Mouse (Mus musculus): ENCODE measurements around the gene Adgrv1. TPM values are rescaled to one million over a fixed set of nuclear protein-coding genes. Genes with fewer than 3 reads are reported as not detected.

The Adgrv1 gene
- polyA plus RNA-seq, 1 experiment from 2014 or later, result 9.8 TPM

GRCm38 (mm10) chr13:81316581-81316980 lies 316.4 kb downstream of the Adgrv1 start:
- no peak for ATAC-seq (ENCODE audit: low FRiP score)
- 83% methylated on average over 4 of the region's 4 CpGs for WGBS
- Histone ChIP-seq H3K4me2 (no peak overlapping the region), H3K27me3 (replicated peaks) (no peaks in the 10 kb centered on the region), H3K4me3 (replicated peaks) (no peak overlapping the region), H3K9me3 (replicated peaks) (no peaks in the 10 kb centered on the region), H3K4me1 (peaks cover 9% of the 10 kb centered on the region; the same call in 1 of the 2 replicates), H3K27ac (replicated peaks) (no peak overlapping the region), H3K9ac (replicated peaks) (no peak overlapping the region), H3K36me3 (no peaks in the 10 kb centered on the region)

DNA sequence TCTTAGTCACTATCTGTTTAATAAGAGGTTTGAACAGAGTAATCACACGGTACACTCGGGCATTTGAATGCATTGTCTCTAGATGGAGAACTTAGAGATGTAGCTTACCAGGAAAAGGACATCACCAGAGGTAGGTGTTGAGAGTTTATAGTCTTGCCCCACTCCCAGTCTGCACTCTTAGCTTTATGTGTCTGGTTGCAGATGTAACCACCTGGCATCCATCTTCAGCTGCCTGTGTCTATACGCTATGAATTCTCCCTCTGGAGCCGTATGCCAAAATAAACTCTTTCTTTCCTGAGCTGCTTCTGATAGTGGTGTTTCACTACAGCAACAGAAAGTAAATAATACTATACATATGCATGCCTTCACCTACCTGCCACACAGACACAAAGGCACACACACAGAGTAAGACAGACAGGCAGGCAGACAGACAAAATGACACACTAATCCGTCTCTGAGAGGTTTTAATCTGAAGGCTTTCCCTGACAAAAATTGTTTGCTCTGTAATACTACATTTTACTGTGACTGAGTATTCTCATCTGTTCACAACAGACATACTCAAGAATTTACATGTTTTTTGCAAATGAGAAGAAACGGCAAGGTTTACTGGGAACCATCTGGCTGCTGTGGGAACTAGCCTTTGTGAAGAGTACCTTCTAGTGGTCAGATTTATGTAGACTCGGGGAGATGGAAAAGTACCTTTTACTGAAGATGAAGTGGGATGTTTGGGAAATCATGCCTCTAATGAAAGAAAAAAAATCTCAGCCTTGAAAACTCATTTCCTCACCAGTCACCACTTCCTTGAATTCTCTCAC lies 318.4 kb downstream of the Adgrv1 start:
- no peaks in the 10 kb centered on the region for H3K36me3 ChIP-seq
- WGBS, result 62% methylated on average over 7 of the region's 7 CpGs
- H3K27ac ChIP-seq (replicated peaks), result 0 out of 2 replicates have a peak overlapping the region, but pooled peaks have one; percentile 23
- H3K9me3 ChIP-seq (replicated peaks), result no peaks in the 10 kb centered on the region
- H3K4me1 ChIP-seq, result peaks cover 9% of the 10 kb centered on the region; the same call in 1 of the 2 replicates
- peak; percentile 79 for ATAC-seq (ENCODE audit: low FRiP score)
- 0 out of 2 replicates have a peak overlapping the region, but pooled peaks have one; percentile 2 for H3K4me2 ChIP-seq
- no peaks in the 10 kb centered on the region for H3K27me3 ChIP-seq (replicated peaks)
- H3K4me3 ChIP-seq (replicated peaks), result no peak overlapping the region
- no peak overlapping the region for H3K9ac ChIP-seq (replicated peaks)

DNA sequence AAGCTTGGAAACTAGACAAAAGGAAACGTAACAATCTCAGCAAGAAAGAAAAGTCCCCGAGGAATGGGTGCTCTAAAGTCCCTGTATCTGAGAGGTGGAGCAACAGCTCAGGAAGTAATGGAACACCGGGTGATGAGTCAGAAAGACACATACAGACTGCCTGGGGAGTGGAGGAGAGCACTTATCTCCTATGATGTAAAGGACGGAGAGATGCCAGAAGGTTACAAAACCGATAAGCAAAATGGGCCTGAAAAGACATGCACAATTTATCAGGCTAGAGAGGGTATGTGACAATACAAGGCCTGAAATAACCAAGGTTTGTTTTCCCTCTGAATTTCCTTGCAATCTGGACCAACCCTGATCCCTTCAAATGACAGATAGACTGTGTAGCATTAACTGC lies 320.8 kb downstream of the Adgrv1 start:
- H3K4me3 ChIP-seq (replicated peaks), result no peak overlapping the region
- ATAC-seq (ENCODE audit: low FRiP score), result no peak
- H3K9ac ChIP-seq (replicated peaks), result no peak overlapping the region
- H3K27ac ChIP-seq (replicated peaks), result no peak overlapping the region
- no peaks in the 10 kb centered on the region for H3K36me3 ChIP-seq
- H3K9me3 ChIP-seq (replicated peaks), result no peaks in the 10 kb centered on the region
- 68% methylated on average over 5 of the region's 5 CpGs for WGBS
- no peaks in the 10 kb centered on the region for H3K27me3 ChIP-seq (replicated peaks)
- H3K4me1 ChIP-seq, result peaks cover 9% of the 10 kb centered on the region; the same call in 1 of the 2 replicates
- H3K4me2 ChIP-seq, result no peak overlapping the region

GRCm38 (mm10) chr13:81300851-81301250 lies 332.1 kb downstream of the Adgrv1 start:
- Histone ChIP-seq H3K27me3 (replicated peaks) (no peaks in the 10 kb centered on the region), H3K36me3 (no peaks in the 10 kb centered on the region), H3K27ac (replicated peaks) (no peak overlapping the region), H3K4me3 (replicated peaks) (no peak overlapping the region), H3K9ac (replicated peaks) (no peak overlapping the region), H3K9me3 (replicated peaks) (no peaks in the 10 kb centered on the region), H3K4me2 (no peak overlapping the region), H3K4me1 (no peaks in the 10 kb centered on the region)
- 87% methylated on average over 1 of the region's 1 CpGs for WGBS
- no peak for ATAC-seq (ENCODE audit: low FRiP score)

- no peaks in the 10 kb centered on the region for H3K4me1 ChIP-seq
- no peak overlapping the region for H3K4me2 ChIP-seq
- no peaks in the 10 kb centered on the region for H3K9me3 ChIP-seq (replicated peaks)
- H3K36me3 ChIP-seq, result no peaks in the 10 kb centered on the region
- no peak overlapping the region for H3K9ac ChIP-seq (replicated peaks)
- H3K27ac ChIP-seq (replicated peaks), result no peak overlapping the region
- 81% methylated on average over 1 of the region's 1 CpGs for WGBS
- ATAC-seq (ENCODE audit: low FRiP score), result no peak
- H3K27me3 ChIP-seq (replicated peaks), result no peaks in the 10 kb centered on the region
- no peak overlapping the region for H3K4me3 ChIP-seq (replicated peaks)
These were observed 338.8 kb downstream of the Adgrv1 start for GRCm38 (mm10) chr13:81294106-81294505.

- no peak overlapping the region for H3K9ac ChIP-seq (replicated peaks)
- no peaks in the 10 kb centered on the region for H3K27me3 ChIP-seq (replicated peaks)
- H3K4me2 ChIP-seq, result no peak overlapping the region
- WGBS, result 66% methylated on average over 6 of the region's 6 CpGs
- no peaks in the 10 kb centered on the region for H3K9me3 ChIP-seq (replicated peaks)
- H3K4me1 ChIP-seq, result no peaks in the 10 kb centered on the region
- ATAC-seq (ENCODE audit: low FRiP score), result no peak
- no peak overlapping the region for H3K4me3 ChIP-seq (replicated peaks)
- H3K36me3 ChIP-seq, result no peaks in the 10 kb centered on the region
- H3K27ac ChIP-seq (replicated peaks), result no peak overlapping the region
These were observed 350.8 kb downstream of the Adgrv1 start for GRCm38 (mm10) chr13:81282193-81282592.

DNA sequence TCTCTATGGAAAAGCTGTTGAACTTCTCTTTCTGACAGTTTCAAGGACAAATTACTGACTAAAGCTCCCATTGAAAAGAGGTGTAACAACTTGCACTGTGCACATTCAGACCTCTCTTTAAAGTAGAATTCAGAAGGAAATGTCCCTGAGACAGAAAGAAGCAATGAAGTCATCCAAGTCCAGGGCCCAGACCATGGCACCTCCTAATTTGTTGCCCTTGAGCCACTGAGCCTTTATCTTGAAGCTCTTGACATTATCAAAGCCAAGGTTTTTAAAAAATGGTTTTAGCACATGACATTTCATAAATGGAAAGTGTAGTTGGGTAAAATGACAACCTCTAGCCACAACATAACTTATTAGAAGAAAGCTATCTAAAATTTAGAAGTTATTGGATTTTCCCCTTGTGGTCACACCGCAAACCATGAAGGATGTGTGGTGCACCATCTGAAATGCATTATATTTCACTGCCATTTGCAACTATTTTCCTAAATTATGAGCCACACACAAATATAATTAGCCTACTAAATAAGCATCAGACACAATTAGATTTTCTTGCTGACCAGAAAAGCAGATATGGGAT lies 352.2 kb downstream of the Adgrv1 start:
- Histone ChIP-seq H3K36me3 (no peaks in the 10 kb centered on the region), H3K9me3 (replicated peaks) (no peaks in the 10 kb centered on the region), H3K4me2 (no peak overlapping the region), H3K9ac (replicated peaks) (no peak overlapping the region), H3K4me3 (replicated peaks) (no peak overlapping the region), H3K27ac (replicated peaks) (no peak overlapping the region), H3K27me3 (replicated peaks) (no peaks in the 10 kb centered on the region), H3K4me1 (no peaks in the 10 kb centered on the region)
- 98% methylated on average over 1 of the region's 1 CpGs for WGBS
- no peak for ATAC-seq (ENCODE audit: low FRiP score)

- Histone ChIP-seq H3K4me3 (replicated peaks) (no peak overlapping the region), H3K4me1 (no peaks in the 10 kb centered on the region), H3K27ac (replicated peaks) (no peak overlapping the region), H3K9me3 (replicated peaks) (no peaks in the 10 kb centered on the region), H3K4me2 (no peak overlapping the region), H3K27me3 (replicated peaks) (no peaks in the 10 kb centered on the region), H3K36me3 (no peaks in the 10 kb centered on the region), H3K9ac (replicated peaks) (no peak overlapping the region)
- 87% methylated on average over 5 of the region's 5 CpGs for WGBS
- no peak for ATAC-seq (ENCODE audit: low FRiP score)
These were observed 353.6 kb downstream of the Adgrv1 start for GRCm38 (mm10) chr13:81279351-81279736.

- Histone ChIP-seq H3K9me3 (replicated peaks) (no peaks in the 10 kb centered on the region), H3K4me3 (replicated peaks) (no peak overlapping the region), H3K4me1 (no peaks in the 10 kb centered on the region), H3K36me3 (no peaks in the 10 kb centered on the region), H3K27ac (replicated peaks) (no peak overlapping the region), H3K27me3 (replicated peaks) (no peaks in the 10 kb centered on the region), H3K9ac (replicated peaks) (no peak overlapping the region), H3K4me2 (no peak overlapping the region)
- 80% methylated on average over 2 of the region's 2 CpGs for WGBS
- ATAC-seq (ENCODE audit: low FRiP score), result no peak
These were observed 354.1 kb downstream of the Adgrv1 start for GRCm38 (mm10) chr13:81278669-81279350.

DNA sequence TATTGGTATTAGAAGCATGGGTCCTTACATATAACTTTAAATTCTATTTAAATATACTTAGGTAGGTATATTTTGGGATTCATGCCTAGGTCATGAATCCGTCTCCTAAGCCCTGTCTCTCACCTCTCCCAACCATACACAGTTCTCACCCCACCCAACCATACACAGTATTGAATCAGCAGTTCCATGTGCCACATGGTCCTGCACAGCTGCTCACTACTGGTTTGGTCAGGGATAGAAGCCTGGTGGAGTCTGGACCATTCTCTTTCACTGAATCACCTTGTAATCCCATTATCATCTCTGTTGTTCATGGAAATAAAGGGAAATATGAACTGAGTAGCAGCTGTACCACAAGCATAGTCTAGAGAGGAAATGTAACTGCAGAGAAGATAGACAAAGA lies 359.1 kb downstream of the Adgrv1 start:
- Histone ChIP-seq H3K27ac (replicated peaks) (no peak overlapping the region), H3K4me3 (replicated peaks) (no peak overlapping the region), H3K36me3 (no peaks in the 10 kb centered on the region), H3K4me1 (no peaks in the 10 kb centered on the region), H3K27me3 (replicated peaks) (no peaks in the 10 kb centered on the region), H3K4me2 (no peak overlapping the region), H3K9me3 (replicated peaks) (no peaks in the 10 kb centered on the region), H3K9ac (replicated peaks) (no peak overlapping the region)
- WGBS, result 88% methylated on average over 1 of the region's 1 CpGs
- ATAC-seq (ENCODE audit: low FRiP score), result no peak

DNA sequence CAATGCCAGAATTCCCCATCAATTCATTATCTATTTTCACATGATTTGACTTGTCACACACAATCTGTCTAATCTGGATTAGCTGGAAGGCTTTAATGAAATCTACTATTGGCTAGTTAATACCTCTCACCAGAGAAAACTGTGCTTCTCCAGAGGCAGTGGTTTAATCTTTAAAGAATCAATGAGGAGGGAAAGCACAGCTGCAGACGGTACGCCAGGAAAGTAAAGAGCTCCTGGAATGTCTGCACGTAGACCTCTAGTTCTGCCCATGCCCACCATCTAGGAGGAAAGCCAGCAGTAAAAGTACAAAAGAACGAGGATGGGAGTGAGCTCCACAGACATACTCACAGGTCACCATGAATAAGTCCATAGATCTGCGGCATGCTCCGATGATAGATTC lies 362.6 kb downstream of the Adgrv1 start:
- Histone ChIP-seq H3K9me3 (replicated peaks) (no peaks in the 10 kb centered on the region), H3K9ac (replicated peaks) (no peak overlapping the region), H3K4me1 (no peaks in the 10 kb centered on the region), H3K27me3 (replicated peaks) (no peaks in the 10 kb centered on the region), H3K27ac (replicated peaks) (no peak overlapping the region), H3K4me2 (no peak overlapping the region), H3K36me3 (no peaks in the 10 kb centered on the region), H3K4me3 (replicated peaks) (no peak overlapping the region)
- WGBS, result 90% methylated on average over 6 of the region's 6 CpGs
- no peak for ATAC-seq (ENCODE audit: low FRiP score)

DNA sequence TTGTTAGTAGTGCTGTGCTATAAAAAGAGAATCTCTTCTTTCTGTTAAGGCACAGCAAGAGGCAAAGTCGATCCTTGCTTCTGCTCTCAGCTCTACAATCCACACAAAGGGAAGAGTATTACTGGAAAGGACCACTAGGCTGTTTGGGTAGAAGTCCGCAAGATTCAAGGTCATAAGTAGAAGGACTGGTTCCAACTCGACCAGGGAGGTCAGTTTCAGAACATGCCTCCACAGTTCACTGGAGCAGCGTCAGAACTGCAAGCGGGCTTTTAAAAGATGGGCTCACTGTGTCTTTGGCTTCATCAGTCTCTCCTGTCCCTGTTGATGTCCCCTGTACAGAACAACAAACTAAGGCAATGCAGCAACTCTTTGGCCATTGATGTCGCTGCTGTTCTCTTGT lies 363.9 kb downstream of the Adgrv1 start:
- ATAC-seq (ENCODE audit: low FRiP score), result no peak
- WGBS, result 88% methylated on average over 6 of the region's 6 CpGs
- H3K4me2 ChIP-seq, result no peak overlapping the region
- H3K4me3 ChIP-seq (replicated peaks), result no peak overlapping the region
- no peaks in the 10 kb centered on the region for H3K27me3 ChIP-seq (replicated peaks)
- no peaks in the 10 kb centered on the region for H3K9me3 ChIP-seq (replicated peaks)
- no peak overlapping the region for H3K27ac ChIP-seq (replicated peaks)
- no peaks in the 10 kb centered on the region for H3K36me3 ChIP-seq
- H3K9ac ChIP-seq (replicated peaks), result no peak overlapping the region
- H3K4me1 ChIP-seq, result no peaks in the 10 kb centered on the region
